Mouse (Mus musculus): ENCODE results near the gene Clrn3. TPM values are rescaled to one million over a fixed set of nuclear protein-coding genes. Genes with fewer than 3 reads are reported as not detected.
A peak's percentile ranks its signal among the peaks of the same experiment; 100 is the strongest.

Gene Clrn3
- polyA plus RNA-seq, 1 experiment from 2014 or later = 18.9 TPM

- DNase-seq (ENCODE audit: low spot score) (no peak), ATAC-seq (replicated peaks; ENCODE audit: low FRiP score, low TSS enrichment, low read depth) (no peak)
- no peak overlapping the region for H3K27ac ChIP-seq (ENCODE audit: low read depth)
- WGBS = 85% methylated on average over 3 of the region's 3 CpGs
- H3K9ac ChIP-seq (ENCODE audit: low read length) = no peak overlapping the region
- H3K4me2 ChIP-seq (ENCODE audit: low read length) = no peak overlapping the region
- H3K4me3 ChIP-seq (ENCODE audit: low read depth, low read length) = no peak overlapping the region
- peaks cover 8% of the 10 kb centered on the region; the same call in 1 of the 2 replicates for H3K27me3 ChIP-seq (replicated peaks; ENCODE audit: control insufficient read depth, insufficient read depth, low read length)
- no peaks in the 10 kb centered on the region for H3K9me3 ChIP-seq (ENCODE audit: control insufficient read depth, low read length)
- H3K36me3 ChIP-seq (ENCODE audit: control insufficient read depth, insufficient read depth, low read length) = no peaks in the 10 kb centered on the region
- H3K4me1 ChIP-seq (replicated peaks; ENCODE audit: control insufficient read depth, insufficient read depth, low read length) = no peaks in the 10 kb centered on the region
These were observed 13.8 kb upstream of the Clrn3 start for GRCm38 (mm10) chr7:135542235-135542634.

GRCm38 (mm10) chr7:135539429-135539828 lies 11.0 kb upstream of the Clrn3 start:
- ATAC-seq (replicated peaks; ENCODE audit: low FRiP score, low TSS enrichment, low read depth) (no peak), DNase-seq (ENCODE audit: low spot score) (no peak)
- Histone ChIP-seq H3K9ac (ENCODE audit: low read length) (no peak overlapping the region), H3K4me2 (ENCODE audit: low read length) (no peak overlapping the region), H3K27me3 (replicated peaks; ENCODE audit: control insufficient read depth, insufficient read depth, low read length) (peaks cover 8% of the 10 kb centered on the region; the same call in 1 of the 2 replicates), H3K9me3 (ENCODE audit: control insufficient read depth, low read length) (no peaks in the 10 kb centered on the region), H3K4me3 (ENCODE audit: low read depth, low read length) (no peak overlapping the region), H3K4me1 (replicated peaks; ENCODE audit: control insufficient read depth, insufficient read depth, low read length) (no peaks in the 10 kb centered on the region), H3K36me3 (ENCODE audit: control insufficient read depth, insufficient read depth, low read length) (no peaks in the 10 kb centered on the region), H3K27ac (ENCODE audit: low read depth) (no peak overlapping the region)
- WGBS = 74% methylated on average over 2 of the region's 2 CpGs

- 1% methylated on average over 71 of the region's 71 CpGs for WGBS
These were observed 9.7 kb upstream of the Clrn3 start for GRCm38 (mm10) chr7:135537948-135538741.

GRCm38 (mm10) chr7:135537341-135537901 lies 9.0 kb upstream of the Clrn3 start, which contains the start of gene Ptpre:
TSS of gene Ptpre (plus strand) at chr7:135537481.
- ATAC-seq (replicated peaks; ENCODE audit: low FRiP score, low TSS enrichment, low read depth) = peak; percentile 92
- Histone ChIP-seq H3K4me1 (replicated peaks; ENCODE audit: control insufficient read depth, insufficient read depth, low read length) (no peaks in the 10 kb centered on the region), H3K27me3 (replicated peaks; ENCODE audit: control insufficient read depth, insufficient read depth, low read length) (peaks cover 8% of the 10 kb centered on the region; the same call in 1 of the 2 replicates), H3K9ac (ENCODE audit: low read length) (peak within 1 kb of the TSS; percentile 51), H3K4me3 (ENCODE audit: low read depth, low read length) (peak within 1 kb of the TSS; percentile 40), H3K36me3 (ENCODE audit: control insufficient read depth, insufficient read depth, low read length) (no peaks in the 10 kb centered on the region), H3K4me2 (ENCODE audit: low read length) (peak within 1 kb of the TSS; percentile 77), H3K27ac (ENCODE audit: low read depth) (no peak within 1 kb of the TSS), H3K9me3 (ENCODE audit: control insufficient read depth, low read length) (no peaks in the 10 kb centered on the region)
- peak; percentile 94 for DNase-seq (ENCODE audit: low spot score)
- WGBS = 3% methylated on average over 28 of the region's 28 CpGs

More at GRCm38 (mm10) chr7:135537948-135538741, 9.7 kb upstream of the Clrn3 start:
- DNase-seq (ENCODE audit: low spot score) (peak; percentile 74), ATAC-seq (replicated peaks; ENCODE audit: low FRiP score, low TSS enrichment, low read depth) (peak; percentile 36)
- Histone ChIP-seq H3K4me3 (ENCODE audit: low read depth, low read length) (peak overlapping the region; percentile 40), H3K27me3 (replicated peaks; ENCODE audit: control insufficient read depth, insufficient read depth, low read length) (peaks cover 8% of the 10 kb centered on the region; the same call in 1 of the 2 replicates), H3K27ac (ENCODE audit: low read depth) (no peak overlapping the region), H3K9ac (ENCODE audit: low read length) (peak overlapping the region; percentile 51), H3K36me3 (ENCODE audit: control insufficient read depth, insufficient read depth, low read length) (no peaks in the 10 kb centered on the region), H3K4me1 (replicated peaks; ENCODE audit: control insufficient read depth, insufficient read depth, low read length) (no peaks in the 10 kb centered on the region), H3K4me2 (ENCODE audit: low read length) (peak overlapping the region; percentile 77), H3K9me3 (ENCODE audit: control insufficient read depth, low read length) (no peaks in the 10 kb centered on the region)

GRCm38 (mm10) chr7:135535908-135536307 lies 7.5 kb upstream of the Clrn3 start:
- Histone ChIP-seq H3K27me3 (replicated peaks; ENCODE audit: control insufficient read depth, insufficient read depth, low read length) (peaks cover 8% of the 10 kb centered on the region; the same call in 1 of the 2 replicates), H3K9me3 (ENCODE audit: control insufficient read depth, low read length) (no peaks in the 10 kb centered on the region), H3K9ac (ENCODE audit: low read length) (no peak overlapping the region), H3K36me3 (ENCODE audit: control insufficient read depth, insufficient read depth, low read length) (no peaks in the 10 kb centered on the region), H3K4me3 (ENCODE audit: low read depth, low read length) (no peak overlapping the region), H3K4me1 (replicated peaks; ENCODE audit: control insufficient read depth, insufficient read depth, low read length) (no peaks in the 10 kb centered on the region), H3K27ac (ENCODE audit: low read depth) (no peak overlapping the region), H3K4me2 (ENCODE audit: low read length) (no peak overlapping the region)
- 82% methylated on average over 3 of the region's 3 CpGs for WGBS
- DNase-seq (ENCODE audit: low spot score) (no peak), ATAC-seq (replicated peaks; ENCODE audit: low FRiP score, low TSS enrichment, low read depth) (no peak)

GRCm38 (mm10) chr7:135534548-135535189 lies 6.2 kb upstream of the Clrn3 start:
- H3K9me3 ChIP-seq (ENCODE audit: control insufficient read depth, low read length) = no peaks in the 10 kb centered on the region
- H3K4me3 ChIP-seq (ENCODE audit: low read depth, low read length) = no peak overlapping the region
- no peaks in the 10 kb centered on the region for H3K4me1 ChIP-seq (replicated peaks; ENCODE audit: control insufficient read depth, insufficient read depth, low read length)
- no peak overlapping the region for H3K27ac ChIP-seq (ENCODE audit: low read depth)
- no peak for DNase-seq (ENCODE audit: low spot score)
- ATAC-seq (replicated peaks; ENCODE audit: low FRiP score, low TSS enrichment, low read depth) = peak; percentile 47; the same call in 1 of the 2 replicates
- H3K36me3 ChIP-seq (ENCODE audit: control insufficient read depth, insufficient read depth, low read length) = no peaks in the 10 kb centered on the region
- H3K9ac ChIP-seq (ENCODE audit: low read length) = no peak overlapping the region
- WGBS = 36% methylated on average over 2 of the region's 2 CpGs
- peaks cover 8% of the 10 kb centered on the region; the same call in 1 of the 2 replicates for H3K27me3 ChIP-seq (replicated peaks; ENCODE audit: control insufficient read depth, insufficient read depth, low read length)
- H3K4me2 ChIP-seq (ENCODE audit: low read length) = no peak overlapping the region

- Histone ChIP-seq H3K9me3 (ENCODE audit: control insufficient read depth, low read length) (no peaks in the 10 kb centered on the region), H3K9ac (ENCODE audit: low read length) (no peak overlapping the region), H3K4me3 (ENCODE audit: low read depth, low read length) (no peak overlapping the region), H3K27ac (ENCODE audit: low read depth) (peak overlapping the region; percentile 51), H3K4me2 (ENCODE audit: low read length) (0 out of 2 replicates have a peak overlapping the region, but pooled peaks have one; percentile 8), H3K4me1 (replicated peaks; ENCODE audit: control insufficient read depth, insufficient read depth, low read length) (0 out of 2 replicates have a peak, but pooled peaks cover 3% of the 10 kb centered on the region), H3K36me3 (ENCODE audit: control insufficient read depth, insufficient read depth, low read length) (no peaks in the 10 kb centered on the region), H3K27me3 (replicated peaks; ENCODE audit: control insufficient read depth, insufficient read depth, low read length) (no peaks in the 10 kb centered on the region)
- peak; percentile 72 for ATAC-seq (replicated peaks; ENCODE audit: low FRiP score, low TSS enrichment, low read depth)
- WGBS = 70% methylated on average over 2 of the region's 2 CpGs
- DNase-seq (ENCODE audit: low spot score) = no peak
These were observed 614 bp upstream of the Clrn3 start for GRCm38 (mm10) chr7:135529068-135529467.

GRCm38 (mm10) chr7:135527169-135527568 lies 1.3 kb downstream of the Clrn3 start:
- Histone ChIP-seq H3K27ac (ENCODE audit: low read depth) (no peak overlapping the region), H3K4me1 (replicated peaks; ENCODE audit: control insufficient read depth, insufficient read depth, low read length) (0 out of 2 replicates have a peak, but pooled peaks cover 10% of the 10 kb centered on the region), H3K4me3 (ENCODE audit: low read depth, low read length) (peak overlapping the region; percentile 34), H3K4me2 (ENCODE audit: low read length) (peak overlapping the region; percentile 39), H3K27me3 (replicated peaks; ENCODE audit: control insufficient read depth, insufficient read depth, low read length) (no peaks in the 10 kb centered on the region), H3K9ac (ENCODE audit: low read length) (no peak overlapping the region), H3K9me3 (ENCODE audit: control insufficient read depth, low read length) (no peaks in the 10 kb centered on the region), H3K36me3 (ENCODE audit: control insufficient read depth, insufficient read depth, low read length) (no peaks in the 10 kb centered on the region)
- WGBS = 39% methylated on average over 3 of the region's 3 CpGs
- ATAC-seq (replicated peaks; ENCODE audit: low FRiP score, low TSS enrichment, low read depth) (no peak), DNase-seq (ENCODE audit: low spot score) (no peak)

Measured in intestine, embryonic 14.5 days (tissue).